Mouse (Mus musculus) gastrocnemius, postnatal 36 days (tissue): Measurements from ENCODE around the gene Ints5. TPM values are rescaled to one million over a fixed set of nuclear protein-coding genes. Genes with fewer than 3 reads are reported as not detected.
A peak's percentile ranks its signal among the peaks of the same experiment; 100 is the strongest.
"Not testable (repeated sequence)": the region's sequence is repeated elsewhere in the genome, so short reads cannot be mapped to it uniquely, and the experiment has no call there.

Experiments used
- DNase-seq, 2 experiments: peaks; one replicate each; pipeline ENCODE4 v3.0.0; 2022
- intact Hi-C: fragments of 180-260 bp; cut with DNase I; formaldehyde crosslinking; loops from one replicate; pipeline ENCODE4 v1.15.1; 2025
- total RNA-seq, 2 experiments: library from RNA; stranded (reverse); gene quantifications; 2 replicates each; pipeline ENCODE4 v1.2.3; 2021

The Ints5 gene
- total RNA-seq, 2 experiments from 2014 or later, result 8.4 to 9.4 TPM

GRCm38 (mm10) chr19:8883616-8884015, 9.2 kb upstream of the Ints5 start, which contains the start of the genes Lbhd1 and Gm49403:
Gene Lbhd1 (plus strand): TSS chr19:8883732.
Gene Gm49403 (plus strand): TSS chr19:8883930.
- no peak for DNase-seq
- intact Hi-C loops, result no loop called here

GRCm38 (mm10) chr19:8886916-8887584, 5.8 kb upstream of the Ints5 start:
- DNase-seq, result no peak
- intact Hi-C loops, result no loop called here

- intact Hi-C loops, result no loop called here
- DNase-seq, result no peak
These were observed 5.0 kb upstream of the Ints5 start for GRCm38 (mm10) chr19:8887585-8888463.

DNA sequence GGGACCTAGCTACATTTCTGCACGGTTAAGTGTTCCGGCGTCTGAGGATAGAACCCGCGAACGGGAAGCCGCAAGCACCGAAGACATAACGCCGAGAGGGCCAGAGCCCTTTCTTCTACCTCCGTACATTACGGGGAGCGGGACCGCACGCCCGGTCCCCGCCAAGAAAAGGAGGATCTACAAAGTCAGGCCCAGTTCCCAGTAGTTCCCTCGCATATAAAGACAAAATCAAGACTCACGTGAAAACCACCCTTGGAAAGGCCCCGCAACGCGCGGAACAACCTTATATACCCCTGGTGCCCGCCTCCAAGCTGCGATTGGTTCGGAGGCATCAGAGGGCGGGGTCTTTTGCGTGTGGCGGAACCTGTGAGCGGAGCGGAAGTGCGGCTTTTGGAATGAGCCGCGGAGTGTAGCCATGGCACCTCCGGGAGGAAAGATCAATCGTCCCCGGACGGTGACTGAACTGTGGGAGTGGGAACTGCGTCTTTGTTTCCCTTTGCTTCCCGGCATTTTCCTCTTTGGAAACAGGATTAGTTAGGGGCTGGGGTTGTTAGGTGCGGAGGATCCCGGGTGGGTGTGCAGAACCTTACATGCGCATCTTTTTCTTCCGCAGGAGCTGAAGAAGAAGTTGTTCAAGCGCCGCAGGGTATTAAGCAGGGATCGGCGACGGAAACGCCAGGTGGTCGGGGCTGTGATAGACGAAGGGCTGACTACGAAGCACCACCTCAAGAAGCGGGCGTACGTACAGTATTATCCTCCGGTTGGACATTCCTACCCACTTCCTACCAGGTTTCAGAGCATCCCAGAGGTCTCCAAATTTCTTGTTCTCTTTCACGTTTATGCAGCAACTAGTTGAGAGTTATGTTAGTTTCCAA, 4.1 kb upstream of the Ints5 start, which contains the start of the genes 1810009A15Rik and Gm49416:
TSS of gene 1810009A15Rik (plus strand) at position 343 of the 875 bp plus-strand sequence.
TSS of gene Gm49416 (plus strand) at position 416 of the 875 bp plus-strand sequence.
- intact Hi-C loops, result no loop called here
- peak; percentile 86 to 93 for DNase-seq

DNA sequence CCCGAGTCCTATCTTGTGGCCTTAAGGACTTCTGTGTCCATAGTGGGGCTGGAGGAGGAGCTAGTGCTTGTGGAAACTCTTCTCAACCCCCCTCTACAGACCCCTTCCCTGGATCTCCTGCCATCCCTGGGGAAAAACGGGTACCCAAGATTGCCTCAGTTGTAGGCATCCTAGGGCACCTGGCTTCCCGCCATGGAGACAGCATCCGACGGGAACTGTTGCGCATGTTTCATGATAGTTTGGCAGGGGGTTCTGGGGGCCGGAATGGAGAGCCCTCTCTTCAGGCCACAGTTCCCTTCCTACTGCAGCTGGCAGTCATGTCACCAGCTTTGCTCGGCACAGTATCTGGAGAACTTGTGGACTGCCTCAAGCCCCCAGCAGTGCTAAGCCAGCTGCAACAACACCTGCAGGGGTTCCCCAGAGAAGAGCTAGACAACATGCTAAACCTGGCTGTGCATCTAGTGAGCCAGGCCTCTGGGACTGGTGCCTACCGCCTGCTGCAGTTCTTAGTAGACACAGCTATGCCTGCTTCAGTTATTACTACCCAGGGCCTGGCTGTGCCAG, 2.7 kb downstream of the Ints5 start:
- intact Hi-C loops, result no loop called here
- no peak for DNase-seq

GRCm38 (mm10) chr19:8896231-8896630, 3.4 kb downstream of the Ints5 start:
- intact Hi-C loops, result not testable (repeated sequence)

GRCm38 (mm10) chr19:8897211-8897864, 4.5 kb downstream of the Ints5 start:
- intact Hi-C loops, result not testable (repeated sequence)
- peak; percentile 33 to 53 for DNase-seq

More at GRCm38 (mm10) chr19:8896231-8896630, 3.4 kb downstream of the Ints5 start:
- not testable (repeated sequence) for DNase-seq

DNA sequence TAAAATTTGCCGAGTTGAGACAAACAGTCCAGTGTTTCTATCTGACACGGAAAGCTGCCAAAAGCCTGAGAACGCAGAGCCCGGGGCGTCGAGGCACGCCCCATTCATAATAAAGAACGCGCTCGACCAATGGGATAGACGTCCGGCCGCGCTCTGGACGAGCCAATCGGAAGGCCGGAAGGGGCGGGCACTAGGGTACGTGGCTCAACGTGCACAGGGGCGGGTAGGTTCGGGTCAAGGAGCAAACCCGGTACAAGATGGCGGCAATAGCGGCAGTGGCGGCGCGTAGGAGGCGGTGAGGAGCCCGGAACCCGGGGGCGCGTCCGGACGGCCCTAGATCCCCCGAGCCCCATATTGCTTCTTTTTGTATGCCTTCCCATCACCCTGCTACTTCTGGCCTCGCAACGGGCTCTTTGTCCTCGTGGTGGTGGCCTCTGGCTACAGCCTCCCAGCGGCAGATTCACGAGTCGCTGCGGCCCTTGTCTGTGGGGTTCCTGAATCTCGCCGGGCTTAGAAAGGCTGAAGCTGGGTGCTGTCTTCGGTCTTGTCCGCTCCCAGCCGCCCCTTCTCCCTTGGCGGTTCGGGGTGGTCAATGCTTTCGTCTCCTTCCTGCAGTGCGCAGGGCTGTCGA, 5.2 kb downstream of the Ints5 start, which contains the start of gene Ganab:
TSS of gene Ganab (plus strand) at position 207 of the 631 bp plus-strand sequence.
- peak; percentile 89 to 93 for DNase-seq
- intact Hi-C loops, result no loop called here

- intact Hi-C loops, result no loop called here
- DNase-seq, result no peak
These were observed 5.8 kb downstream of the Ints5 start for GRCm38 (mm10) chr19:8898576-8898975.

GRCm38 (mm10) chr19:8899079-8899478, 6.3 kb downstream of the Ints5 start:
- intact Hi-C loops, result no loop called here

DNA sequence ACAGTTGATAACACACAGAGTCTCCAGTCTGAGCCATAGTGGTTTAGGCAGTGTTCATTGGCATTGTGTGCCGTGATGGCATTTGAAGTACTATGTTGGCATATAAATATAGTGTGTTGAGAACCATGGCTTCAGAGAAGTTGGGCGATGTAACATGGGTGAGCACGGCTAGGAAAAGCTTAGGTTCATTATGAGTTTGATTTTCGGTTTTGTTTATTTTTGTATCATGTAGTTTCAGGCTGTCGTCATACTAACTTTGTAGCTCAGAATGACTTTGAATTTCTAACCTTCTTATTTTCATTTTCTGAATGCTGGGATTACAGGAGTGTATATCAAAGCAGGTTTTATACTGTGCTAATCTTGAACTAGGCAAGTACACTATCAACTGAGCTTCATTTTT, 10.6 kb downstream of the Ints5 start:
- intact Hi-C loops, result no loop called here
- no peak for DNase-seq

More at GRCm38 (mm10) chr19:8899079-8899478, 6.3 kb downstream of the Ints5 start:
- no peak for DNase-seq

DNA sequence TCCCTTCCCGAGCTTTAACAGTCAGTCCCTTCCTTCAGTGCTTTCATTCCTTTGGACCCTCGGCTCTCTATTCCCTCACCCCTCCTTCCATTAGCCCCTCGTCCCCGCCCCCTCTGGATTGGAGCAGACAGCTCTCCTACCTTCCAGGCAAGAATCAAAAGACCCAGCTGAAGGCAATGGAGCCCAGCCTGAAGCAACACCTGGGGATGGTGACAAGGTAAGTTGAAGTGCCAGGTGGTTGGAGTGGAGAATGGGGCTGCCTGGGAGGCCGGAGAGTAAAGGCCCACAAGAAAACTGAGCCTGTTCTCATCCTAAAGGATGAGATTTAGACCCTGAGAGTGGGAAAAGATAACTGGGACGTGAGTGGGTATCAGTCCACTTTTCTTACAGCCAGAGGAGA, 15.7 kb downstream of the Ints5 start:
- DNase-seq, result no peak
- intact Hi-C loops, result no loop called here

- no peak for DNase-seq
- intact Hi-C loops, result loop anchor here (1.0 kb wide), 1 partner anchor 23 kb away; no protein-coding TSS in a partner anchor
These were observed 19.0 kb downstream of the Ints5 start for GRCm38 (mm10) chr19:8911810-8912209.

DNA sequence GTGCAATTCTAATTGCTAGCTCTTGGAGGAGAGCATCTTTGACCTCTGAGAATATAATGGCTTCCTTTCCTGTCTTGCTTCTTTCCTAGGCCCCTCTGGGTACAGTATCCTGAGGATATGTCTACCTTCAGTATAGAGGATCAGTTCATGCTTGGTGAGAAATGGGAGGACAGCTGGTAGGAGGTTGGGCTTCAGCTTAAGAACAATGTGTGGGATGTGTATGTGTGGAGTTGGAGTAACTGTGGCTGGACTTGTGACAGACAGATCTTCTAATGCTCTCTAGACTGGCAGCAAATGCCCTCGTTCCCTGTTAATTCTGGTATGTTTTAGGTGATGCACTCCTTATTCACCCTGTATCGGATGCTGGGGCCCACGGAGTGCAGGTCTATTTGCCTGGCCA, 21.4 kb downstream of the Ints5 start:
- DNase-seq, result no peak
- intact Hi-C loops, result no loop called here

GRCm38 (mm10) chr19:8919000-8919399, 26.2 kb downstream of the Ints5 start:
- intact Hi-C loops, result no loop called here

GRCm38 (mm10) chr19:8919684-8920072, 26.9 kb downstream of the Ints5 start:
- no peak for DNase-seq

More at GRCm38 (mm10) chr19:8919000-8919399, 26.2 kb downstream of the Ints5 start:
- no peak for DNase-seq

GRCm38 (mm10) chr19:8920073-8920736, 27.4 kb downstream of the Ints5 start, which contains the start of gene B3gat3:
Gene B3gat3 (plus strand): TSS chr19:8920374.
- intact Hi-C loops, result no loop called here
- DNase-seq, result peak; percentile 95

More at GRCm38 (mm10) chr19:8919684-8920072, 26.9 kb downstream of the Ints5 start:
- intact Hi-C loops, result no loop called here

GRCm38 (mm10) chr19:8920836-8921291, 28.1 kb downstream of the Ints5 start:
- DNase-seq, result no peak
- intact Hi-C loops, result no loop called here
